Mouse (Mus musculus) limb, embryonic 11.5 days (tissue): ENCODE measurements at regions not wholly inside any gene's neighbourhood (a gene's known extent, or its start where the extent isn't known, plus 50 kb on each side); places are given as distances from the start of the nearest gene placed in this dataset.
A peak's percentile ranks its signal among the peaks of the same experiment; 100 is the strongest.

Experiments
- ATAC-seq: fragments of 200-750 bp; cut with Nextera tagmentation; 2 replicates; pipeline ENCODE4 v1.8.0; 2017; ENCODE audit warnings: low read depth; ENCODE audit not compliant: insufficient number of reproducible peaks, low FRiP score, low TSS enrichment
- DNase-seq: peaks from one replicate; pipeline ENCODE4 v3.0.0-alpha.2; 2015; ENCODE audit warnings: low spot score
- H3K27ac ChIP-seq: fragments of 300-500 bp; sonication (generic); replicated peaks from 2 replicates; pipeline ENCODE4 v1.5.1; 2014; ENCODE audit warnings: low read depth, mild to moderate bottlenecking, low read length
- H3K27me3 ChIP-seq: fragments of 300-500 bp; sonication (generic); 2 replicates; pipeline ENCODE4 v1.6.1; 2014; ENCODE audit warnings: mild to moderate bottlenecking, low read length, mixed read lengths; ENCODE audit not compliant: control insufficient read depth, insufficient read depth
- H3K36me3 ChIP-seq: fragments of 300-500 bp; sonication (generic); 2 replicates; pipeline ENCODE4 v1.6.1; 2014; ENCODE audit warnings: mild to moderate bottlenecking, low read length, moderate library complexity, mixed read lengths; ENCODE audit not compliant: control insufficient read depth, insufficient read depth
- H3K4me1 ChIP-seq: fragments of 300-500 bp; sonication (generic); 2 replicates; pipeline ENCODE4 v1.6.1; 2014; ENCODE audit warnings: low read length, mixed read lengths; ENCODE audit not compliant: control insufficient read depth, insufficient read depth
- H3K4me2 ChIP-seq: fragments of 300-500 bp; sonication (generic); 2 replicates; pipeline ENCODE4 v1.6.1; 2014; ENCODE audit warnings: low read depth, mild to moderate bottlenecking, moderate library complexity; ENCODE audit not compliant: severe bottlenecking
- H3K4me3 ChIP-seq: fragments of 300-500 bp; sonication (generic); 2 replicates; pipeline ENCODE4 v1.5.1; 2014; ENCODE audit warnings: low read depth, low read length
- H3K9ac ChIP-seq: fragments of 300-500 bp; sonication (generic); 2 replicates; pipeline ENCODE4 v1.6.1; 2014; ENCODE audit warnings: mild to moderate bottlenecking, low read length
- H3K9me3 ChIP-seq: fragments of 300-500 bp; sonication (generic); 2 replicates; pipeline ENCODE4 v1.6.1; 2016; ENCODE audit warnings: low read length; ENCODE audit not compliant: control insufficient read depth
- WGBS: fragments of 180-500 bp; shearing (Covaris S2); extraction: QIAGEN DNeasy Blood & Tissue Kit; methylation state at CpG from one replicate; pipeline ENCODE4 v1.1.7; 2014; 5-methylcytosine and 5-hydroxymethylcytosine counted together

DNA sequence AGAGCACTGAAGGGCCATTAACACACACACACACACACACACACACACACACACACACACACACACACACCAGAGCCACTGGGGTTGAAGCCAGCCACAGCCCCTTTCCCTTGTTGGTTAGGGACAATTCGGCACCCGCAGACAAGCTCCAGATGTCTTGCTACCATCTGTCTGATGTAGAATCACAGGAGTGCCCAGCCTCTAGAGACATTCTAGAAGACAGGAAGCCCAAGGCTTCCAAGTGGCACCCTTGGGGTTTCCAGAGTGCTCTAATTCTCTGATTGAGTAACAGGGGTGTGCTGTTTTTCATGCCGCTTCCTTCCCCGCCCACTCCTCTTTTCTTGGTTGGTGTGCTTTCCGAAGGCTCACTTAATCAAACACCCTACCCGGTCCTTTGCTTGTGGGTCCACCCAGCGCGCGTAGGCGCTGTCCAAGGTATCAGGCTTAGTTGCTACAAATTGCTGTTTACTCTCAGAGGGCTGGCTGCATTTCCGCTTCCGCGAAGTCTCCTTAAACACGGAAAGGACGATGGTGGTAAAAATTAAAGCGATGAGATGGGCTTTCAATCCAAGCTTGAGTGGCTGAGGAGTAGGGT is 59.5 kb upstream of the Zbtb18 start:
- no peak overlapping the region for H3K4me3 ChIP-seq
- peak; percentile 81 for DNase-seq
- WGBS, result 10% methylated on average over 16 of the region's 16 CpGs
- H3K27ac ChIP-seq, result no peak overlapping the region
- H3K9ac ChIP-seq, result no peak overlapping the region
- no peak overlapping the region for H3K4me2 ChIP-seq
- H3K36me3 ChIP-seq, result no peaks in the 10 kb centered on the region
- H3K27me3 ChIP-seq, result no peaks in the 10 kb centered on the region
- no peak for ATAC-seq
- no peaks in the 10 kb centered on the region for H3K4me1 ChIP-seq
- no peaks in the 10 kb centered on the region for H3K9me3 ChIP-seq

DNA sequence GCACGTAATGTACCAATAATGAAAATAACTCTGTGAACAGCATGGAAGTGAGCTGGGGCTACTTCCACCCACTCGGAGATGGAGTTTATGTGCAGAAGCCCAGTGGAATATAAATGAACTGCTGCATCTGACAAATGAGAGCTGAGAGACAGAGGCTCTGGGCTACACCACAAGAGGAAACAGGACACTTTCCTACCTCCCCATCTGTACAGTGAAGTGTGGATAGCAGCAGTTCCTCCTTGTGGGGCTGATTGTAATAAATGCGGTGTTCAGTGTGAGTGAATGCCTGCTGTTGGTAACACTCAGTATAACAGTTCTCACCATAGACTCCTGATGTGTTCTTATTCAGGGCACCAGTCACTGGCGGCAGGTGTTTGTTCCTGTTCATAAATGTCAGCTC is 60.0 kb upstream of the Zbtb18 start:
- no peak for ATAC-seq
- no peaks in the 10 kb centered on the region for H3K36me3 ChIP-seq
- no peak overlapping the region for H3K4me2 ChIP-seq
- H3K27me3 ChIP-seq, result no peaks in the 10 kb centered on the region
- DNase-seq, result no peak
- H3K9ac ChIP-seq, result no peak overlapping the region
- no peak overlapping the region for H3K4me3 ChIP-seq
- WGBS, result 91% methylated on average over 4 of the region's 4 CpGs
- H3K4me1 ChIP-seq, result no peaks in the 10 kb centered on the region
- H3K9me3 ChIP-seq, result no peaks in the 10 kb centered on the region
- H3K27ac ChIP-seq, result no peak overlapping the region

DNA sequence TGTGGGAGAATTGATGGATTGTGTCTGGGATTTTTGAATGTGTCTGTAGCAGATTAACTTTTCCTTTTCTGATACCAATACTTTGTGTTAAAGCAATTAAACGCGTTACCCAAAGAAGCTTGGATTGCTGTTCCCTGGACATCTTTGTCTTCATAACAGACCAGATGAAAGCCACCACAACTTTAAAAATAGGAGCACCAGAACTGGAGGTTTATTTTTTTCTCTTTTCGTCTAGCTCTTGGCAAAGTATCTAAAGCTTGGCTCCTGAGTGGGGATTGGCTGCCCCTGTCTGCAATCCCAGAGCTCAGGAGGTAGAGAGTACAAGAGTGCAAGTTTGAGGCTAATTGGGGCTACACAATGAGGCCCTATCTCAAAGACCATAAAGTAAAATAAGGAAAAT is 64.0 kb upstream of the Zbtb18 start:
- H3K4me1 ChIP-seq, result no peaks in the 10 kb centered on the region
- no peaks in the 10 kb centered on the region for H3K9me3 ChIP-seq
- H3K9ac ChIP-seq, result no peak overlapping the region
- H3K4me3 ChIP-seq, result no peak overlapping the region
- no peak for DNase-seq
- WGBS, result 83% methylated on average over 3 of the region's 3 CpGs
- ATAC-seq, result no peak
- no peaks in the 10 kb centered on the region for H3K36me3 ChIP-seq
- no peaks in the 10 kb centered on the region for H3K27me3 ChIP-seq
- H3K4me2 ChIP-seq, result no peak overlapping the region
- H3K27ac ChIP-seq, result no peak overlapping the region

DNA sequence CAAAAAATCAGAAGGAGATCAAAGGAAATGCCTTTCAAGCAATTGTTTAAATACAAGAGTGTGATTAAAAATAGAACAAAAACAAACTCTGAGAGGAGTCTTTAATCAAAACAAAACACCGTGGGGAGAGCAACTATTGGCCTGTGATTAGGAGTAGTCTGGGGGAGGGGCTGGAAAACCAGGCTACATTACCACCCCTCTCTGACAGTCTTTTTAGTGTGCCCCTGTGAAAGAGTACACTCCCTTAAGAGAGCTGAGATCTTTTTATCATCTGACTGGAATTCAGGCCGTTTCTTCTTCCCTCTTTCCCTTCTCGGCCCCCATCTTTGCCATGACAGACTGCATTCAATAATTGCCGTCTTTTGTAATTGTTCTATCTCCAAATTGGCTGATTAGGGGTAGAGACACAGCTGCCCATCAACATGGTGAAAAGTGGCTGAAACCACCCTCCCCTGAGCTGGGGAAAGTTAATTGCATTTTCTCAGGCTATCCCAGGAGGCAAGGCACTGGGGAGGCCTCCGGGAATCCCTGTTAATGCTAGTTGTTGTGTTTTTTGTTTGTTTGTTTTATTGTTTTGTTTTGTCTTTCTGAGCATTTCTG is 68.8 kb upstream of the Zbtb18 start:
- 5% methylated on average over 5 of the region's 5 CpGs for WGBS
- ATAC-seq, result no peak
- H3K4me3 ChIP-seq, result no peak overlapping the region

DNA sequence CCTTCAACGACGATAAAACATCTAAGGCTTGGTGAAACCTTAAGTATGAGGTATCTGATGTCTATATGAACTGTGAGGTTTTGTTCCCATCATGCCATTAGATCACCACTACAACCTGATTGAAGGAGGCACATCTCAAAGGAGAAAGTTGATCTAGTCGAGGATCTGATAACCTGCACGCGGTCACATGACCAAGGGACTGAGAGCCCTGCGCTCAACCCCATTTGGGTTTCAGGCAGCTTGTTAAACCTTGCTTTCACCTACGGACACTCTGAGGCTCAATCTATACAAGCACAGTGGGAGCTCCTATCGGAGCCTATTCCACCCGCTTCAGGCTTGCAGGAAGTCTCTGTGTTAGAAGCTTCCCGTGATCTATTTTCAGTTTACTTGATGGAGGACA is 70.1 kb upstream of the Zbtb18 start:
- Histone ChIP-seq H3K27ac (no peak overlapping the region), H3K4me2 (no peak overlapping the region), H3K36me3 (no peaks in the 10 kb centered on the region), H3K9me3 (no peaks in the 10 kb centered on the region), H3K4me1 (no peaks in the 10 kb centered on the region), H3K27me3 (no peaks in the 10 kb centered on the region), H3K4me3 (no peak overlapping the region), H3K9ac (no peak overlapping the region)
- DNase-seq, result no peak
- WGBS, result 79% methylated on average over 10 of the region's 10 CpGs
- ATAC-seq, result no peak

More for the DNA sequence above, 68.8 kb upstream of the Zbtb18 start:
- H3K9ac ChIP-seq, result no peak overlapping the region
- no peaks in the 10 kb centered on the region for H3K27me3 ChIP-seq
- no peak for DNase-seq
- H3K9me3 ChIP-seq, result no peaks in the 10 kb centered on the region
- H3K4me1 ChIP-seq, result no peaks in the 10 kb centered on the region
- no peaks in the 10 kb centered on the region for H3K36me3 ChIP-seq
- no peak overlapping the region for H3K27ac ChIP-seq
- H3K4me2 ChIP-seq, result no peak overlapping the region

DNA sequence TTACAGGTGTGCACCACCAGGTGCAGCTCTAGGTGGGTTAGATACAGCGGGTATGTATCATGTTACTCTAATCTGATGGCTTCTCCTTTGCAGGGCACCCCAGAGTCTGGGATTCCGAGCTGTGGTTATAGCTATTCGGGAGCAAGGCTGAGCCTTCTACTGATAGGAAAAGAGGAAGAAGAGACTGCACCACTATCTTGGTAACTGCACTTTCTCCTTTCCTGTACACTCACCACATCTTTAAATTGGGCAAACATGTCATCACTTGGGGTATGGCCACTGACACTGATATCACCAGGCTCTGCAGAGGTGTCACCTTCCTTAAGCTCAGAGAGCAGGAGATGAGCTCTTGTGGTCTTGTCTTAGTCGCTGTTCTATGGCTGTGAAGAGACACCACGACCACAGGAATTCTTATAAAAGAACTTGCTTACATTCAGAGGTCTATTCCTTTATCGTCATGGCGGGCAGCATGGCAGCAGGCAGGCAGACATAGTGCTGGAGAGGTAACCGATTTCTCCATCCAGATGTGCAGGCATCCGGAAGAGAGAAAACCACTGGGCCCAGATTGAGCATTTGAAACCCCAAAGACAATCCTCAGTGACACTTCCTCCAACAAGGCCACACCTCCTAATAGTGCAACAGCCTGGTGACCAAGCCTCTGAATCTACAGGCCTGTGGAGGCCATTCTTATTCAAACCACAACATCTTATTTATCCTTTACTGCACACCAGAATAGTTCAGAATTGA is 74.1 kb upstream of the Zbtb18 start:
- Histone ChIP-seq H3K4me3 (no peak overlapping the region), H3K27me3 (no peaks in the 10 kb centered on the region), H3K27ac (no peak overlapping the region), H3K4me1 (no peaks in the 10 kb centered on the region), H3K9me3 (no peaks in the 10 kb centered on the region), H3K36me3 (no peaks in the 10 kb centered on the region), H3K4me2 (no peak overlapping the region), H3K9ac (no peak overlapping the region)
- ATAC-seq (no peak), DNase-seq (no peak)
- WGBS, result 89% methylated on average over 9 of the region's 9 CpGs

DNA sequence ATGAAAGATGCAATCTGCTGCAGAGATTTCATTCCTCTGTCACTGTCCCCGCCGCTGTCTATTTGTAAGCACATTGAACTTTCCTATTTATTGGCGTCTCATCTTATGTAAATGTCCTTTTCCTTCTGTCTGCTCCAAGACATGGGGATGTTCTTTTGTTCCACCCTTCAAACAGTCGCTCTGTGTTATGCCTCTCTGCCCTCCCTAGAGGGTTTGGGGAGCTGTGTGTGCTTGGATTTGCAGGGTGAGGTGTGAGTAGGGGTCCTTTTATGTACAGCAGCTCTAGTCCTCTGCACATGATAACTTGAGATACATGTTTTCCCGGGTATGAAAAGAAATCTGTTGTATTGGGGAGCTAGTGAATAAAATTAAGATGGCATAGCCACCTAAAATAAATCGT is 75.2 kb upstream of the Zbtb18 start:
- H3K4me2 ChIP-seq, result no peak overlapping the region
- 80% methylated on average over 6 of the region's 6 CpGs for WGBS
- no peak overlapping the region for H3K9ac ChIP-seq
- no peaks in the 10 kb centered on the region for H3K36me3 ChIP-seq
- ATAC-seq (no peak), DNase-seq (no peak)
- H3K4me1 ChIP-seq, result no peaks in the 10 kb centered on the region
- H3K27me3 ChIP-seq, result no peaks in the 10 kb centered on the region
- no peak overlapping the region for H3K4me3 ChIP-seq
- no peaks in the 10 kb centered on the region for H3K9me3 ChIP-seq
- H3K27ac ChIP-seq, result no peak overlapping the region

DNA sequence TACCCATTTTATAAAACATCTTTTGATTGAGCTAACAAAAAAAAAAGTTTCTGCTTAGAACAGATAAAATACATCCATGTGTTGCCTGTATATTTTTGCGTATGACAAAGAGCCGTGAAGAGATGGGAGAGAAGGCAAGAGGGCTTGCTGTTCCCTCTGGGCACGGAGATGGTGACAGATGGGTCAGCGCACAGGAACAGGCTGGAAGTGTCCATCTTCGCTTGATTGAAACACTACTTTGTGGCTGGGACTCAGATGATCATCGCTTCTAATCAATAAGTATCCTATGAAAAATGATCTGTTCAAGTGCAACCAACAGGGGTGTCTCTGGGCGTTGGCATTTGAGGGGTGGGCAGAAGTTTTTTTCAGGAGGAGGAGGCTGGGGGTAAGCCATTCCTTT is 75.7 kb upstream of the Zbtb18 start:
- H3K4me3 ChIP-seq, result no peak overlapping the region
- no peaks in the 10 kb centered on the region for H3K36me3 ChIP-seq
- 79% methylated on average over 7 of the region's 7 CpGs for WGBS

More for the DNA sequence above, 75.7 kb upstream of the Zbtb18 start:
- Histone ChIP-seq H3K9ac (no peak overlapping the region), H3K27me3 (no peaks in the 10 kb centered on the region), H3K27ac (no peak overlapping the region), H3K4me2 (no peak overlapping the region), H3K4me1 (no peaks in the 10 kb centered on the region), H3K9me3 (no peaks in the 10 kb centered on the region)
- ATAC-seq, result no peak
- DNase-seq, result no peak
